Mouse (Mus musculus) regulatory T cell (primary cell): ENCODE measurements around the gene Tor4a.

Experiments
- in situ Hi-C: fragments of 300-600 bp; cut with MboI, MseI; formaldehyde crosslinking; loops from one replicate; pipeline ENCODE4 v1.15.1; 2025; ENCODE audit warnings: high pct_unique_total_duplicates

Gene Tor4a

DNA sequence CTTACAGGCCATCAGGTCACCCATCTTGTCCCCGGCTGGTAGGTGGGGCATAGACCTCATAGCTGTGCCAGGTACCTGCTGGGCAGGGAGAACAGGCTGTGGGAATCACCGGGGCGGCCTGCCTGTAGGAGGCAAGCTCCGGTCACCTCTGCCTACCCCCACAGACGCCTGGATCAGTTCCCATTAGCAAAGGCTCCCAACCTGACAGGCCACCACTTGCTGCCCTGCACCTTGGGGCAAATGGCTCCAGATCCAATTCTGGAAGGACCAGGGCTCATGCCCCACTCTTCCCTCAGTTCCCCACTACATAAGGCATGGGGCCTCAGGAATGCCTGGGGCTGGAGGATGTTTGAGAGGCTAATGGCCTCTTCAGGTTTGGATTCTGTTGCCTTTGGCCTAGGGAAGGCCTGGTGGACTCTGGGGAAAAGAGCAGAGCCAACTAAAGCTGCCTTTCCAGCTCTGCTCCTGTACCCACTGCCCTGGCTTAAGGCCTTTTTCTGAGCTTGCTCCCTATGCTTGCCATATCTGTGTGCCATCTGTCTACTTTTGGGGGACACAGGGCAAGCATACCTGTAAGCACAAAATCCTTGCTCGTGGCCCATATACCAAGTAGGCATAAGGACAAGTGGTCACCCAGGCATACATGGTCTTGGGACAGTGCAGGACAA is 25.5 kb downstream of the Tor4a start:
- in situ Hi-C loops: no loop called here

DNA sequence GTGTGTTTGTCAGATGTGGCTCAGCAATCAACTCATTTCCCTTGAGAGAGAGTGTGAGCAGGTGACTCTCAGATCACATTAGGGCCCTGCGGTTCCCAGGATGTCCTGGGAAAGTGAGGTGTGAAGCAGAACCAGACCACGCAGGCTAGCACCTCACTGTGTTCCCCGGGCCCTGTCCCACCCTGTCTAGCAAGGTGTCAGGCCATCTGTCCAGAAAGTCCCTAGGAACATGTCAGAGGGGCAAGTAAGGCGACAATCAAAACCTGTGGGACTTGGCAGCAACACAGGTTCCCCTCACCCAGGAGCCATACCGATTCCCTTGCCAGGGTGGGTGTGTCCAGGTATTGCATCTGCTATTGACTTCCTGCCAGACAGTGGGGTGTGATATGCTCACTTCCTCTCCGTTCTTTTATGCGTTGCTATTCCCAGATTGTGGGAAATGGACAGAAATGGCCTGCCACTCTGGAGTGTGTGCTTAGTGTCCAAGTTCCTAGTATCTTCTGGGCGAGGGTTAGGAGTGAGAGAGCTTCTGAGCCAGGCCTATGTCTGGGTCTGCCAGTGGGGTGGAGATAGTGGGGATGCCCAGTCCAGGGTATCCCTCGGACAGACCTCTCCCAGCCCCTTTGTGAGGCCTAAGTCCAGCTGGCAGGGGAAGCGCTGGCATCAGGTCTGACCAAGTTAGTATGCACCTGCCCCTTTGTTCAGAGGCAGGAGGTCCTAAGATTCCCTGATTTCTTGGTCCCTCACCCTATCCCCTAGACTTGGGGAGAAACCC is 26.2 kb downstream of the Tor4a start:
- in situ Hi-C loops: no loop called here

DNA sequence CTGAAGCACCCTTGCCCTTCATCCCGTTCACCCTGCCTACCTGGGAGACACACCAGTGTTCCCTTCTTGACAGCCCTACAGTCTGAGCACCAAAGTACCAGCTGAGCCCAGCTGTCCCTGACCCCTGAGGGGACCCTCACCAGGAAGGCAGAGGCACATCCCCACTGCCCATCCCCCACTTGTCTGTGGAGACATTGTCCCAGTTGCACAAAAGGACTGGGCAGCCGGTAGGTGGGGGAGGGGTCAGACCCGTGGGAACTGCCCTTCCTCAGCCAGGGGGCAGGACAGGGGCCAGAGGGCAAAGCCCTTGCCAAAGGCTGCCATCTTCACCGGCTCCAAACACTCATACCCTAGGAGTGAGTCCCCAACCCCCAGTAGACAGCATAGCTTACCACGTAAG is 26.9 kb downstream of the Tor4a start:
- in situ Hi-C loops: no loop called here

DNA sequence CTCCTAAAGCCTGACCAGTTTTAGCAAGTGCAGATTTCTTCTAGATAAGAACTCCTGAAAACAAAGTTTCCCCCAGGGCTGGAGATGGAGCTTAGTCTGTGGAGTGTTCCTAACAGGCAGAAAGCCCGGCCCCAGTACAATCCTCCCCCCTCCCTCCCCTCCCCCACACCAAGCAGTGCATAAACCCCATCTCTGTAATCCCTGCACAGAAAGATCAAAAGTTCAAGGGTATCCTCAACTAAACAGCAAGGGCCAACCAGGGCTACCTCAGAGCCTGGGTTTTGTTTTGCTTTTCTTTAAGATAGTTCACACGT is 28.1 kb downstream of the Tor4a start:
- in situ Hi-C loops: no loop called here

DNA sequence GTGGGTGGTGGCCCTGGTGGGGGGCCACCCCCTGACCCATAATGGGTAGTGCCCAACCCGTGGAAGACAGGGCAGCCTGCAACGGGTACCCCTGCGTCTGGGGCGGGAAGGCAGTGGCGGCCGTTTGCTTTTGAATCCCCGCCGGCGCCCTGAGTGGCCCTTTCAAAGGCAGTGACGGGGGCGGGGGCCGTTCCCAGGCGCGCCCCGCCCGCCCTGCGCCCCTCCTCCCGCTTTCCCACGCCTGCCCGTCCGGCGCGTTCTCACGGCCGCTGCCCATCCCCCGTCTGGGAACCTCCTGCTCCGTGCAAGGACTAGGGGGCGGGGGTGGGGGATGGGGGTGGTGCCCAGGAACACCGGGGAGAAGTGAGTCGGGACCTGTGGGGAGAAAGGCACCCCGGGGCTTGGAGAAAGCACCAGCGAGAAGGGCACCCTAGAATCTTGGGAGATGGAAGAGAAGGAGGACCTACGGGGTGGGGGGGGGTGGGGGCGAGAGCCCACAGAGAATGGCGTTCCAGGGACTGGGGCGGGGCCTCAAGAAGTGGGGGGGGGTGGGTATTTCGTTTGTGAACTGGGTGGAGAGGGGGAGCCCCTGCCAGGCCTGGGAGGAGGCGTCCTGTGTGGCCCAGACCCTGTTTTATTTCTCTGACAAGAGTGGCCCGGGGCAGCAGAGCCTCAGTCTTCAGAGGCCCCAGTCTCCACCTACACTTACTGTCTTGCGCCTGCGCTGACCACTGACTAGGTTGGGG is 28.6 kb downstream of the Tor4a start:
- in situ Hi-C loops: no loop called here

DNA sequence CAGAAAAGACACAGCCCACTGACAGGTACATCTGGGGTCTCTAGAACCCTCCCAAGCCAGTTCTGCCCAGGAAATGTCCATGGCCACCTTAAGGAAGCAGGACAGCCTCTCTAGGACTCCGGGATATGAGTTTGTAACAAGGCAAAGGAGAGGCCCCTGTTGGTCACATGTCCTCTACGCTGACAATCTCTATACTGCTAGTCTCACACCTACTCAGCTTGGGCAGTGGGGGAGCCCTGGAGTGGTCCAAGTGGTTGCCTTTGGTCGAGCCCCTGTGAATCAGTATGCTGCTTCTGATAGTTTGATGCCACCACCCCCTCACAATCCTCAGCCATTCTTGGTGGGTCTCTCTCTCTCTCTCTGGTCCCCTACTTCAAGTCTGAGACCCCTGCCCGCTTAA is 29.2 kb downstream of the Tor4a start:
- in situ Hi-C loops: no loop called here

DNA sequence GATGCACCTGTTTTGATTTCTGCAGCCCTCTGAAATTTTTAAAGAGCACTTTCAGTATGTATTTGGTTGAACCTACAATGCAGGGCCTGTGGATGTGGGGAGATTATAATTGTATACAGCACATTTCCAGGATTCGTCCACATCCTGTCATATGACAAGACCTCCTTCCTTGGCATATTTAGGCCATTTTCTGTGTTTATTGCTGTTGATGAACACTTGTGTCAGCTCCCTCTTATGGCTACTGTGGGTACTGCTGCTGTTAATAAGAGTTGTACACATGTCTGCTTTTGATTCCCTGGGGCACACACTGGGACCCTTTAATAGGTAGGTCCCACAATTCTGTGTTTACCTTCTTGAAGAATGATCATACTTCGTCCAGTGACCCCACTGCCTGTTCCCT is 39.0 kb downstream of the Tor4a start:
- in situ Hi-C loops: no loop called here

DNA sequence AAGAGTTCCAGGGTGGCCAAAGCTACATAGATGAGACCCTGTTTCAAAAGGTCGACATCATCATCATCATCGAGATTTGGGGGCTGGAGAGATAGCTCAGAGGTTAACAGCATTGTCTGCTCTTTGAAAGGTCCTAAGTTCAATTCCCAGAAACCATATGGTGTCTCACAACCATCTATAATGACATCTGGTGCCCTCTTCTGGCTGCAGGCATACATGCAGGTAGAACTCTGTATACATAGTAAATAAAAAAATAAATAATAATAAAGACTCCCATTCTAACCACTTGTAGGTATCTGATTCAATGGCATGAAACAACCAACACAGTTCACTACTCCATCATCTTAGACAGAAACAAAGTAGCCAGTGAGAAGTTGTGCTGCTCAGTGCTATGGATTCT is 39.7 kb downstream of the Tor4a start:
- in situ Hi-C loops: no loop called here

DNA sequence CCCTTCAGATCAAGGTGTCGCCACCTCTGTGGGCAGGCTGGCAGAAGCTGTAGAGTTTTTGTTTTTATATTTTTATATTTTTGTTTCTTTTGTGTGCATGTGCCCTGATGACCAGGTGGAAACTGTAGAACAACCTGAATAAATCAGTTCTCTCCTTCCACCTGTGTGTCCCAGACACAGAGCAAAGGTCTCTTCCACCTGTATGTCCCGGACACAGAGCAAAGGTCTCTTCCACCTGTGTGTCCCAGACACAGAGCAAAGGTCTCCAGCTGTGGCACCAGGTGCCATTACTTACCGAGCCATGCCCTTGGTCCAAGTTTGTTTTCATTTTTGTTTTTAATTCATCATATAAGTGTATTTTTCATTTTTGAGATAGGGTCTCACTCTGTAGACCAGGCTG is 40.5 kb downstream of the Tor4a start:
- in situ Hi-C loops: no loop called here

DNA sequence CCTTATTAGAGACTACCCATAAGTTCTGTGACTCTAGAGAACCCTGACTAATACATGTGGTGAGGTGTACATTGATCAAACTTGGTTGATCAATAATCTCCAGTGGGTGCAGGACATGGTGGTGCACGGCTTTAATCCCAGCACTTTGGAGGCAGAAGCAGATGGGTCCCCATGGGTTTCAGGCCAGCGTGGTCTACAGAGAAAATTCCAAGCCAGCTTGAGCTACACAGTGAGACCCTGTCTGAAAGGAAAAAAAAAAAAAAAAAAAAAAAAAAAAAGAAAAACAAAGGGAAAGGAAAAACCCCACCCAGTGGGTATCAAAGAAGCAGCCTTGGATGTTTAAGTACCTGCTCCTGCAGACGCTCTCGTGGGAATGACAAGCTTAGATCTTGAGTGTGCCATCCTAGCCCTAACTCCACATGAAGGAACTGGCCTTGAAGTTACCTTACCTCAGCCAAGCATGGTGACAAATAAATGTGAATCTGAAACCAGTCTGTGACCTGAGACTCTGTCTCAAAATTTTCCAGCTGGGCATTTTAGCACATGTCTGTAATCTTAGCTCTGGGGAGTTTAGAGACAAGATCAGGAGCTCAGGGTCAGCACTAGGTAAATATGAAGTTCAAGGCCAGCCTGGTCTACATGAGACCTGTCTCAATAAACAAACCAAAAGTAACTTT is 45.3 kb downstream of the Tor4a start:
- in situ Hi-C loops: no loop called here

DNA sequence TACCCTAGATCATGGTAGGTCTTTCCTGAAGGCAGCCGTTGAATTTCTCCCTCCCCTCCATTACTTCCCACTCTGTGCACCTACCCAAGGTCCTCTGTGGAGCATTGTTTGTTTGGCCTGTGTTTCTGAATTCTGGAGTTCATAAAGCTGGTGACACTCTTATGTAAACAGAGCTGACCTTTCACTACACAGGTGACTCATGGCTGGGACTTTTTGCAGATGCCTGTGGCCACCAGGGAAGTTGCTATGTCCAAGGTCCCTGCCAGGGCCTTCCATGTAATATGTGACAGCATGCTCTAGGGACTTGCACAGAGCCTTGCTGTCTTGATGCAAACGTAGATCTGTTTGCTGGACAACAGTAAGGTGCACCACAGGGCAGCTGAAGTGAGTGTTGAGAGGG is 47.0 kb downstream of the Tor4a start:
- in situ Hi-C loops: no loop called here

DNA sequence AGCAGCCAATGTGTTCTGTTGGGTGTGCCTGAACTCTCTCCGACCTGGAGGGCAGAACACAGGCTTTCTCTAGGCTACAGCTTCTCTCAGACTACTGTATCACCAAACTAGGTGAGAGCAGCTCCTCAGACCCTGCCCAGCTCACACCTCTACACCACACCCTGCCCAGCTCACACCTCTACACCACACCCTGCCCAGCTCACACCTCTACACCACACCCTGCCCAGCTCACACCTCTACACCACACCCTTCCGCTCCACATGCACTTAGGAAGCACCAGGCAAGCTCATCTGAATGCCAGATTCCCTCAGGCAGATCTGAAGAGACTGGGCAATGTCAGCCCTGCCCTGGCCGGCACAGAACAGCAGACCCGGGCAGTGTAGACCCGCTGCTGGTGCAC is 48.8 kb downstream of the Tor4a start:
- in situ Hi-C loops: no loop called here

DNA sequence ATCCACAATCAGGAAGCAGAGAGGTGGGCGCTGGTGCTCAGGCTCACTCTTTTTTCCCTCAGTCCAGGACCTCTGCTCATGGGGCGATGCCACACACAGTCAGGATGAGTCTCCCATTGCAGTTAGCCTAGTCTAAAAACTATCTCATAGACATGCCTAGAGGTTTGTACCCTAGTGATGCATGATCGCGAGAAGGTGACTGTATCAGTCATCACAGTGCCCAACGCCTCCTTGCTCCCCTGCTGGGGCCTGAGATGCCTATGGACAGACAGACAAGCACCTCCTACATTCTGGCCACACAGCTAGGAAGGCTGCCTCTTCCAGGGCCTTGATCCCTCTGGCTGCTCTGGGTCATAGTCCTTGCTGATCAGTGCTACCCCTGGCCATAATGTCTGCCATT is 49.3 kb downstream of the Tor4a start:
- in situ Hi-C loops: no loop called here

DNA sequence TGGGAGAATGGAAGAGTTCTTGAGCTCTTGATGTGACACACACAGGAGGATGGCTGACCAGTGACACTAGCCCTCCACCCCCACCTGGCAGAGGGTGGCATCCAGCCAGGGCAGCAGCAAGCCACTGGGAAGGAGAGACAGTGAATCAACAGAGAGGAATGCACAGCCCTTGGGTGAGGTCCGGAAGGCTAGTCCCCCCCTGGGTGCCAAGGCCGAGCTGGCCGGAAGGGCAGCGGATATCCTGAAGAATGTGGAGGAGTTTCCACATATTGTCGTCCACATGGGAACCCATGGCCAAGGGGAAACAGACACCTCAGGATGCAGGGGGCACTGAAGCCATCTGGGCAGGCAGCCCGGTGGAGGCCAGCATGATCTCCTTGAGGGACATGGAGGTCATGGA is 51.3 kb downstream of the Tor4a start:
- in situ Hi-C loops: no loop called here
